Mouse (Mus musculus): ENCODE results near the gene Mitd1. TPM values are rescaled to one million over a fixed set of nuclear protein-coding genes. Genes with fewer than 3 reads are reported as not detected.
A peak's percentile ranks its signal among the peaks of the same experiment; 100 is the strongest.

Gene Mitd1
- polyA plus RNA-seq (2015; fragmentation: Nextera tagmentation; extraction: Ambion mirVana) = 10.3 and 11.1 TPM in 2 replicates

- peaks cover 26% of the 10 kb centered on the region for H3K4me1 ChIP-seq (ENCODE audit: control insufficient read depth, low read depth, low read length)
- under 1% methylated on average over 41 of the region's 41 CpGs for WGBS (ENCODE audit: insufficient replicate concordance)
- no peaks in the 10 kb centered on the region for H3K27me3 ChIP-seq (ENCODE audit: control insufficient read depth, insufficient read depth, low read depth, low read length)
- peak within 1 kb of the TSS; percentile 67 for H3K9ac ChIP-seq (ENCODE audit: low read depth, low read length)
- H3K4me2 ChIP-seq (ENCODE audit: low read depth, low read length) = peak within 1 kb of the TSS; percentile 74
- H3K9me3 ChIP-seq (replicated peaks; ENCODE audit: control insufficient read depth, low read length) = no peaks in the 10 kb centered on the region
- ATAC-seq (ENCODE audit: low read depth) = peak; percentile 91
- peak within 1 kb of the TSS; percentile 75 for H3K4me3 ChIP-seq (ENCODE audit: low read depth, low read length)
- H3K36me3 ChIP-seq (ENCODE audit: control insufficient read depth, insufficient read depth) = peaks cover 4% of the 10 kb centered on the region; the same call in 1 of the 2 replicates
- H3K27ac ChIP-seq (ENCODE audit: low read length) = peak within 1 kb of the TSS; percentile 84
Measured at GRCm38 (mm10) chr1:37890025-37890652, at the start of gene Mitd1, which contains the start of gene Mrpl30. TSS of gene Mitd1 (minus strand) at chr1:37890411. TSS of gene Mrpl30 (plus strand) at chr1:37890477.

- no peak overlapping the region for H3K9ac ChIP-seq (ENCODE audit: low read depth, low read length)
- WGBS (ENCODE audit: insufficient replicate concordance) = 29% methylated on average over 3 of the region's 3 CpGs
- no peak for ATAC-seq (ENCODE audit: low read depth)
- H3K4me2 ChIP-seq (ENCODE audit: low read depth, low read length) = no peak overlapping the region
- H3K36me3 ChIP-seq (ENCODE audit: control insufficient read depth, insufficient read depth) = no peaks in the 10 kb centered on the region
- H3K27me3 ChIP-seq (ENCODE audit: control insufficient read depth, insufficient read depth, low read depth, low read length) = no peaks in the 10 kb centered on the region
- H3K4me3 ChIP-seq (ENCODE audit: low read depth, low read length) = no peak overlapping the region
- H3K9me3 ChIP-seq (replicated peaks; ENCODE audit: control insufficient read depth, low read length) = no peaks in the 10 kb centered on the region
- H3K27ac ChIP-seq (ENCODE audit: low read length) = no peak overlapping the region
- no peaks in the 10 kb centered on the region for H3K4me1 ChIP-seq (ENCODE audit: control insufficient read depth, low read depth, low read length)
Measured at GRCm38 (mm10) chr1:37931806-37932205, 41.6 kb upstream of the Mitd1 start.

GRCm38 (mm10) chr1:37925971-37926370 lies 35.8 kb upstream of the Mitd1 start:
- Histone ChIP-seq H3K9me3 (replicated peaks; ENCODE audit: control insufficient read depth, low read length) (no peaks in the 10 kb centered on the region), H3K27ac (ENCODE audit: low read length) (no peak overlapping the region), H3K4me2 (ENCODE audit: low read depth, low read length) (no peak overlapping the region), H3K9ac (ENCODE audit: low read depth, low read length) (no peak overlapping the region), H3K36me3 (ENCODE audit: control insufficient read depth, insufficient read depth) (no peaks in the 10 kb centered on the region), H3K4me3 (ENCODE audit: low read depth, low read length) (no peak overlapping the region), H3K4me1 (ENCODE audit: control insufficient read depth, low read depth, low read length) (no peaks in the 10 kb centered on the region), H3K27me3 (ENCODE audit: control insufficient read depth, insufficient read depth, low read depth, low read length) (no peaks in the 10 kb centered on the region)
- 61% methylated on average over 8 of the region's 8 CpGs for WGBS (ENCODE audit: insufficient replicate concordance)
- no peak for ATAC-seq (ENCODE audit: low read depth)

- Histone ChIP-seq H3K27me3 (ENCODE audit: control insufficient read depth, insufficient read depth, low read depth, low read length) (no peaks in the 10 kb centered on the region), H3K4me3 (ENCODE audit: low read depth, low read length) (no peak overlapping the region), H3K4me1 (ENCODE audit: control insufficient read depth, low read depth, low read length) (no peaks in the 10 kb centered on the region), H3K36me3 (ENCODE audit: control insufficient read depth, insufficient read depth) (no peaks in the 10 kb centered on the region), H3K4me2 (ENCODE audit: low read depth, low read length) (no peak overlapping the region), H3K9ac (ENCODE audit: low read depth, low read length) (no peak overlapping the region), H3K9me3 (replicated peaks; ENCODE audit: control insufficient read depth, low read length) (no peaks in the 10 kb centered on the region), H3K27ac (ENCODE audit: low read length) (no peak overlapping the region)
- WGBS (ENCODE audit: insufficient replicate concordance) = 51% methylated on average over 8 of the region's 8 CpGs
- no peak for ATAC-seq (ENCODE audit: low read depth)
Measured at GRCm38 (mm10) chr1:37922536-37922935, 32.3 kb upstream of the Mitd1 start.

GRCm38 (mm10) chr1:37918096-37918495 lies 27.9 kb upstream of the Mitd1 start:
- Histone ChIP-seq H3K9ac (ENCODE audit: low read depth, low read length) (no peak overlapping the region), H3K27ac (ENCODE audit: low read length) (no peak overlapping the region), H3K36me3 (ENCODE audit: control insufficient read depth, insufficient read depth) (no peaks in the 10 kb centered on the region), H3K4me2 (ENCODE audit: low read depth, low read length) (no peak overlapping the region), H3K9me3 (replicated peaks; ENCODE audit: control insufficient read depth, low read length) (no peaks in the 10 kb centered on the region), H3K27me3 (ENCODE audit: control insufficient read depth, insufficient read depth, low read depth, low read length) (no peaks in the 10 kb centered on the region), H3K4me3 (ENCODE audit: low read depth, low read length) (no peak overlapping the region), H3K4me1 (ENCODE audit: control insufficient read depth, low read depth, low read length) (no peaks in the 10 kb centered on the region)
- no peak for ATAC-seq (ENCODE audit: low read depth)
- WGBS (ENCODE audit: insufficient replicate concordance) = 54% methylated on average over 6 of the region's 6 CpGs

GRCm38 (mm10) chr1:37917666-37918065 lies 27.5 kb upstream of the Mitd1 start:
- Histone ChIP-seq H3K9ac (ENCODE audit: low read depth, low read length) (no peak overlapping the region), H3K27ac (ENCODE audit: low read length) (no peak overlapping the region), H3K9me3 (replicated peaks; ENCODE audit: control insufficient read depth, low read length) (no peaks in the 10 kb centered on the region), H3K36me3 (ENCODE audit: control insufficient read depth, insufficient read depth) (no peaks in the 10 kb centered on the region), H3K4me2 (ENCODE audit: low read depth, low read length) (no peak overlapping the region), H3K4me1 (ENCODE audit: control insufficient read depth, low read depth, low read length) (no peaks in the 10 kb centered on the region), H3K4me3 (ENCODE audit: low read depth, low read length) (no peak overlapping the region), H3K27me3 (ENCODE audit: control insufficient read depth, insufficient read depth, low read depth, low read length) (no peaks in the 10 kb centered on the region)
- 65% methylated on average over 13 of the region's 13 CpGs for WGBS (ENCODE audit: insufficient replicate concordance)
- ATAC-seq (ENCODE audit: low read depth) = no peak

DNA sequence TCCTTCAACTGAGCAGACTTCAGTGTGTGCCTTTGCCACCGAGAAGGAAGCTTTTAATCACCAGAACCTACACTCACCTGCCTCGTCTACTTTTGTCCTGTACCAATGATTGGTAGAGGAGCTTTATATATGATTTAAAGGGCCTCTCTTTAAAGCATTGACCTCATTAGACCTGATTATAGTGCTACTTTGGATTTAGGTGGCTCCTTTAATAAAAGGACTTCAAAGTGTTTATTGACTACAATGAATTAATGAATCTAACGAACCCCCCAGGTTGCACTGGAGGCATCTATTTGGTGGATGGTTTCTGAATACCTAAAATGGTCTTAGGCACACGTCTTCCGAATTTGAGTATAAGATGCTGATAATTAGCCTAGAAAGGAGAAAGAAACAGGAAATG lies 26.2 kb upstream of the Mitd1 start, which contains the start of gene Lyg2:
Gene Lyg2 (minus strand): TSS at position 101 of the 400 bp plus-strand sequence.
- Histone ChIP-seq H3K27me3 (ENCODE audit: control insufficient read depth, insufficient read depth, low read depth, low read length) (no peaks in the 10 kb centered on the region), H3K9ac (ENCODE audit: low read depth, low read length) (no peak within 1 kb of the TSS), H3K4me1 (ENCODE audit: control insufficient read depth, low read depth, low read length) (no peaks in the 10 kb centered on the region), H3K36me3 (ENCODE audit: control insufficient read depth, insufficient read depth) (no peaks in the 10 kb centered on the region), H3K4me2 (ENCODE audit: low read depth, low read length) (no peak within 1 kb of the TSS), H3K27ac (ENCODE audit: low read length) (no peak within 1 kb of the TSS), H3K9me3 (replicated peaks; ENCODE audit: control insufficient read depth, low read length) (no peaks in the 10 kb centered on the region), H3K4me3 (ENCODE audit: low read depth, low read length) (no peak within 1 kb of the TSS)
- no peak for ATAC-seq (ENCODE audit: low read depth)
- WGBS (ENCODE audit: insufficient replicate concordance) = 46% methylated on average over 5 of the region's 5 CpGs

GRCm38 (mm10) chr1:37912751-37913150 lies 22.5 kb upstream of the Mitd1 start:
- Histone ChIP-seq H3K4me2 (ENCODE audit: low read depth, low read length) (no peak overlapping the region), H3K36me3 (ENCODE audit: control insufficient read depth, insufficient read depth) (no peaks in the 10 kb centered on the region), H3K27me3 (ENCODE audit: control insufficient read depth, insufficient read depth, low read depth, low read length) (no peaks in the 10 kb centered on the region), H3K4me3 (ENCODE audit: low read depth, low read length) (no peak overlapping the region), H3K27ac (ENCODE audit: low read length) (no peak overlapping the region), H3K9ac (ENCODE audit: low read depth, low read length) (no peak overlapping the region), H3K9me3 (replicated peaks; ENCODE audit: control insufficient read depth, low read length) (no peaks in the 10 kb centered on the region), H3K4me1 (ENCODE audit: control insufficient read depth, low read depth, low read length) (no peaks in the 10 kb centered on the region)
- no peak for ATAC-seq (ENCODE audit: low read depth)
- 59% methylated on average over 2 of the region's 2 CpGs for WGBS (ENCODE audit: insufficient replicate concordance)

DNA sequence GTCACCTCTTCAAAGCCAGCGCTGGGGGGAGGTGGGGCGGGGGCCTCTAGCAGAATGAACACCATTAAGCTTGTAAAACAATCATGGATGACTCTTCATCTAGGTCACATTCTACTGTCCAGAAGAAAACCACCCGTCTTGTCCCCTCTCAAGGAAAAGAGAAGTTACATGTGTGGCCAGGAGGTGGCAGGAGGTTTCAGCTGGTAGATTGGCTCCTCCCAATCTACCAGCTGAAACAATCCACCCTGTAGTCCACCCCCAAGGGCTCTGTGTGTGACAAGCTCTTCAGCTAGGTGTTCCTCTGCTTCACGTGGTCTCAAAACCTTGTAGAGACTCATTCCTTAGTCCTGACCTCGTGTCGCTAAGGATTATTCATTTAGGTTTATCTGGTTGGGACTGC lies 13.0 kb upstream of the Mitd1 start:
- H3K4me2 ChIP-seq (ENCODE audit: low read depth, low read length) = no peak overlapping the region
- no peak overlapping the region for H3K4me3 ChIP-seq (ENCODE audit: low read depth, low read length)
- ATAC-seq (ENCODE audit: low read depth) = no peak
- no peaks in the 10 kb centered on the region for H3K4me1 ChIP-seq (ENCODE audit: control insufficient read depth, low read depth, low read length)
- no peak overlapping the region for H3K9ac ChIP-seq (ENCODE audit: low read depth, low read length)
- H3K27ac ChIP-seq (ENCODE audit: low read length) = no peak overlapping the region
- H3K36me3 ChIP-seq (ENCODE audit: control insufficient read depth, insufficient read depth) = peaks cover 11% of the 10 kb centered on the region
- no peaks in the 10 kb centered on the region for H3K27me3 ChIP-seq (ENCODE audit: control insufficient read depth, insufficient read depth, low read depth, low read length)
- H3K9me3 ChIP-seq (replicated peaks; ENCODE audit: control insufficient read depth, low read length) = no peaks in the 10 kb centered on the region
- WGBS (ENCODE audit: insufficient replicate concordance) = 30% methylated on average over 6 of the region's 6 CpGs
